Mouse (Mus musculus): ENCODE results near the gene Ifitm5.

DNA sequence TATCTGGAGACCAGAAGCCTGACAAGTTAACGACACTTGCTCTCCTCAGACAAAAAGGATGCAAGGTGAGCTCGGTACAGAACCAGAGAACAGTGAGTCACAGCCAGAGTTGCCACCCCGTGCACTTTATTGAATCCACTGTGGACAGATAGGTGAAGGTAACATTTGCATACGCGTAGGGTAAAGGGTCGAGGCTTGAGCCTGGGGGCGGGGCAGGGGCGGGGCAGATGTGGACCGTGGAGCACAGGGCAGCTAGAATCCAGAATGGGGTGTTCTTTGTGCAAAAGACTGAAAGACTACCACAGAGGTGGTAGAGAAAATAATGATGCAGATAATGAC is 4.6 kb upstream of the Ifitm5 start:
- TF ChIP-seq POLR2A (IDR thresholded peaks at IDR 0.05; ENCODE audit: borderline replicate concordance, extremely low read depth, insufficient read depth, insufficient read length, poor library complexity, severe bottlenecking) (no peak), CTCF (IDR thresholded peaks at IDR 0.05; ENCODE audit: borderline replicate concordance, extremely low read depth, insufficient read depth, insufficient read length) (no peak)

Data from brain, embryonic 14.5 days (tissue).